Mouse (Mus musculus) midbrain, embryonic 12.5 days (tissue): Measurements from ENCODE around the gene Gm20388. TPM values are rescaled to one million over a fixed set of nuclear protein-coding genes. Genes with fewer than 3 reads are reported as not detected.

ENCODE experiments used
- ATAC-seq: fragments of 200-750 bp; cut with Nextera tagmentation; 2 replicates; pipeline ENCODE4 v1.8.0; 2017; ENCODE audit warnings: low read depth, moderate TSS enrichment, moderate library complexity; ENCODE audit not compliant: low FRiP score
- H3K27ac ChIP-seq: fragments of 300-500 bp; sonication (generic); replicated peaks from 2 replicates; pipeline ENCODE4 v1.5.1; 2016; ENCODE audit warnings: mild to moderate bottlenecking
- H3K27me3 ChIP-seq: fragments of 300-500 bp; sonication (generic); 2 replicates; pipeline ENCODE4 v1.6.1; 2016; ENCODE audit warnings: mild to moderate bottlenecking
- H3K36me3 ChIP-seq: fragments of 300-500 bp; sonication (generic); 2 replicates; pipeline ENCODE4 v1.6.1; 2016
- H3K4me1 ChIP-seq: fragments of 300-500 bp; sonication (generic); 2 replicates; pipeline ENCODE4 v1.6.1; 2016
- H3K4me2 ChIP-seq: fragments of 300-500 bp; sonication (generic); replicated peaks from 2 replicates; pipeline ENCODE4 v1.6.1; 2016; ENCODE audit warnings: mild to moderate bottlenecking, moderate library complexity
- H3K4me3 ChIP-seq: fragments of 300-500 bp; sonication (generic); 2 replicates; pipeline ENCODE4 v1.5.1; 2016; ENCODE audit warnings: mild to moderate bottlenecking
- H3K9ac ChIP-seq: fragments of 300-500 bp; sonication (generic); replicated peaks from 2 replicates; pipeline ENCODE4 v1.6.1; 2016; ENCODE audit warnings: mild to moderate bottlenecking, moderate library complexity
- H3K9me3 ChIP-seq: fragments of 300-500 bp; sonication (generic); 2 replicates; pipeline ENCODE4 v1.6.1; 2016; ENCODE audit warnings: mild to moderate bottlenecking
- WGBS: fragments of 180-500 bp; shearing (Covaris S2); methylation state at CpG from one replicate; pipeline ENCODE4 v1.1.7; 2016; 5-methylcytosine and 5-hydroxymethylcytosine counted together
- polyA plus RNA-seq: library from polyadenylated mRNA; unstranded; fragments of >200 nt; fragmentation: Nextera tagmentation; extraction: Ambion mirVana; gene quantifications from 2 replicates; pipeline ENCODE4 v1.2.1, GENCODE M21; 2016

Gm20388 gene
- polyA plus RNA-seq, 1 experiment from 2014 or later, result not detected

- WGBS, result 68% methylated on average over 19 of the region's 19 CpGs
- no peak overlapping the region; the same call in 1 of the 2 replicates for H3K9ac ChIP-seq
- H3K4me2 ChIP-seq, result no peak overlapping the region
- no peak for ATAC-seq
- H3K27me3 ChIP-seq, result peaks cover 19% of the 10 kb centered on the region
- H3K4me3 ChIP-seq, result no peak overlapping the region
- peaks cover 40% of the 10 kb centered on the region for H3K4me1 ChIP-seq
- 0 out of 2 replicates have a peak overlapping the region, but pooled peaks have one; percentile 17 for H3K27ac ChIP-seq
- H3K36me3 ChIP-seq, result no peaks in the 10 kb centered on the region
- no peaks in the 10 kb centered on the region for H3K9me3 ChIP-seq
Measured at GRCm38 (mm10) chr8:122735542-122736473, 2825.2 kb downstream of the Gm20388 start.

- Histone ChIP-seq H3K9me3 (no peaks in the 10 kb centered on the region), H3K27me3 (peaks cover 23% of the 10 kb centered on the region), H3K4me2 (no peak overlapping the region), H3K9ac (no peak overlapping the region), H3K4me1 (peaks cover 43% of the 10 kb centered on the region), H3K36me3 (no peaks in the 10 kb centered on the region), H3K4me3 (no peak overlapping the region), H3K27ac (no peak overlapping the region)
- WGBS, result 90% methylated on average over 11 of the region's 11 CpGs
- no peak for ATAC-seq
Measured at GRCm38 (mm10) chr8:122736623-122737022, 2826.0 kb downstream of the Gm20388 start.

GRCm38 (mm10) chr8:122737071-122737470, 2826.4 kb downstream of the Gm20388 start:
- no peaks in the 10 kb centered on the region for H3K9me3 ChIP-seq
- ATAC-seq, result no peak
- no peaks in the 10 kb centered on the region for H3K36me3 ChIP-seq
- 41% methylated on average over 4 of the region's 4 CpGs for WGBS
- H3K27me3 ChIP-seq, result peaks cover 18% of the 10 kb centered on the region
- H3K9ac ChIP-seq, result no peak overlapping the region
- peaks cover 47% of the 10 kb centered on the region for H3K4me1 ChIP-seq
- H3K4me3 ChIP-seq, result no peak overlapping the region
- H3K27ac ChIP-seq, result no peak overlapping the region
- H3K4me2 ChIP-seq, result no peak overlapping the region

DNA sequence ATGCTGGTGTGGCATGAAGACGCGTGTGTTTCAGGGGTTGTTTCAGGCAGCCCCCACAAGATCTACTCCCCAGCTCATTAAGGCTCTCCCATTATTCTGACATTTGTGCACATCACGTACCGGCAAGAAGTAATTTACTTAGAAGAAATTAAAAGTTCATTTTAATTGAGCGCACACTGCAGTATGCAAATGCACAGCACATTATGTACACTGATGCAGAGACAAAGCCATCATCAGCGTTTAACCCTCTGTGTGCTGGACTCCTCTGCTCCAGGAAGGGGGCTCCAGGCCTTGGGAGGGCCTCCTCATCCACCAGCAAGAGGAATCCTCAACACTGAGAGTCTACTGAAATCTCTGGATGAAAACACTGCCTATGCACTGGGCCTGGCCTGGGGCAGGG, 2827.2 kb downstream of the Gm20388 start:
- Histone ChIP-seq H3K4me1 (peaks cover 55% of the 10 kb centered on the region), H3K36me3 (no peaks in the 10 kb centered on the region), H3K4me2 (no peak overlapping the region), H3K27ac (0 out of 2 replicates have a peak overlapping the region, but pooled peaks have one; percentile 1), H3K4me3 (no peak overlapping the region), H3K27me3 (peaks cover 18% of the 10 kb centered on the region), H3K9me3 (no peaks in the 10 kb centered on the region), H3K9ac (no peak overlapping the region)
- no peak for ATAC-seq
- 74% methylated on average over 6 of the region's 6 CpGs for WGBS

DNA sequence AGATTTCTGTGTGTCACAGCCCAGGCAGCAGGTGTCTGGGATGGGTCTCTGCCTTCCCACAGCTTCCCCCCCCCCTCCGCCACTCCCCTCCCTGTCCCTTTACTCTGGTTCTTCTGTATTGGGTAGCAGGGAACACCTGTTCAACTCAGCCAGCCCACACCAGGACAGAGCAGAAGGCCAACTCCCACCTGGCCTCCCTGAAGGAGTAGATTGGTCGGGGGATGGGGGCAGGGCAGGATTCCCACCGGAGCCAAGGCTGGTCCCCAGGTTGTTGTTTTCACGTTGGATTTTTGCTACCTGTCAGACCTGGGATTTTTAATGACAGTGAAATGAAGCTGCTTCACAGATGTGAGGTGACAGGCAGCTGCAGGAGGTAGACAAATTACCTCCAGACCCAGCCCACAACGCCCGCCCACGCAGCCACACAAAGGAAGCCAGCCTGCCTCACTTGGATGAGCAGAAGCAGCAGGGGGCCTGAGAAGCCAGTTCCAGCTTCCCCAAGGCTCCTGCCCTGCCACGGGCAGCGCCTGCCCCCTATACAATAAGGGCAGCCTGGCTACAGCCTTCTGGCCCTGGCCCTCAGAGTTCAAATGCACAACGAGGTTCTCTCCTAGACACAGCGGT, 2828.6 kb downstream of the Gm20388 start:
- no peak overlapping the region for H3K4me3 ChIP-seq
- no peak for ATAC-seq
- no peak overlapping the region for H3K27ac ChIP-seq
- no peak overlapping the region for H3K9ac ChIP-seq
- H3K9me3 ChIP-seq, result no peaks in the 10 kb centered on the region
- 17% methylated on average over 11 of the region's 11 CpGs for WGBS
- peaks cover 66% of the 10 kb centered on the region for H3K4me1 ChIP-seq
- H3K27me3 ChIP-seq, result peaks cover 20% of the 10 kb centered on the region
- H3K36me3 ChIP-seq, result no peaks in the 10 kb centered on the region
- H3K4me2 ChIP-seq, result no peak overlapping the region

DNA sequence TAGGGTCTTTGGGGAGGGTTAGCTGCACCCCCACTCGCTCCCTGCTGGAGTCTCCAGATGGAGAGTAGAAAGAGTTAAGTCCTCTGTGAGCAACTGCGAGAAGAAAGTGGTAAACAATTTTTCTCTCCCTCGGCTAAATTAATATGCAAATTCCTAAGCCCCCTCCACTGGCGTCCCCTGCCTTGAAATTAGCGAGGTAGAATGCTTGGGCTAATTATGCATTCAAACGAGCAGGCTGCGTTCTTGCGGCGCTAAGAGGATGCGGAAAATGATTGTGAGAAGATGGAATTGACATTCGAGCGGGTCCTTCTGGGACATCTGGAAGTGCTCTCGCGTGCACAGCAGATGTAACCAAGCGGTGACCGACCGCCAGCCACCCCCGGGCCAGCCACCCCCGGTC, 2831.8 kb downstream of the Gm20388 start:
- Histone ChIP-seq H3K9me3 (no peaks in the 10 kb centered on the region), H3K36me3 (no peaks in the 10 kb centered on the region), H3K9ac (no peak overlapping the region), H3K4me1 (peaks cover 82% of the 10 kb centered on the region), H3K27ac (peak overlapping the region; percentile 75), H3K4me3 (no peak overlapping the region), H3K27me3 (peaks cover 20% of the 10 kb centered on the region), H3K4me2 (peak overlapping the region; percentile 22)
- 12% methylated on average over 19 of the region's 19 CpGs for WGBS
- no peak for ATAC-seq

- no peak overlapping the region for H3K4me3 ChIP-seq
- peak overlapping the region; percentile 36 for H3K4me2 ChIP-seq
- no peak overlapping the region for H3K9ac ChIP-seq
- no peaks in the 10 kb centered on the region for H3K36me3 ChIP-seq
- 24% methylated on average over 17 of the region's 17 CpGs for WGBS
- H3K27me3 ChIP-seq, result peaks cover 14% of the 10 kb centered on the region
- H3K9me3 ChIP-seq, result no peaks in the 10 kb centered on the region
- peaks cover 75% of the 10 kb centered on the region for H3K4me1 ChIP-seq
- ATAC-seq, result peak; percentile 45
- peak overlapping the region; percentile 96 for H3K27ac ChIP-seq
Measured at GRCm38 (mm10) chr8:122745022-122745749, 2834.5 kb downstream of the Gm20388 start.

DNA sequence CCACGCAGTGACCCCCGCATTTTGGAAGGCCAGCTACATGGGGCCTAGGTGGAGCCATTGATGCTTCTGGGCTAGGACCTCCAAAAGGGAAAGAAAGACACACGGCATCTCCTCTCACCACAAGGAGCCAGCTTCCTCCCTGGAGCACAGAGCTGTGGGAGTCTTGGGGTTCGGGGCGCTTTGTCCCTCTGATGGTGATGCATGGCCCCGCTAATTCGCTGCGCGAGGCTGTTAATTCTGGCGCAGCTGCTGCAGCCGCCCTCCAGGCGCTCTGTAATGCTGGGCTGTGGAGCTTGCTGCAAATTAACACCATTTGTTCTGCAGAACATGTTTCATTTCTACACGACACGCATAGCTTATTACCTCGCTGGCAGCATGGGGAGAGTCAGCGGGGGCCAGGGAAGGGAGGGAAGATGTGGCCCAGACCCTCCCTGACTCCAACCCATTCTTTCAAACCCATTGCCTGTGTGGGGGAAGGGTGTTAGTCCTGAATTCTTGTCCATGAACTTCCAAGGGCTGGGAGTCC, 2835.2 kb downstream of the Gm20388 start:
- peak overlapping the region; percentile 96 for H3K27ac ChIP-seq
- no peak overlapping the region for H3K4me3 ChIP-seq
- no peak overlapping the region for H3K9ac ChIP-seq
- peaks cover 75% of the 10 kb centered on the region for H3K4me1 ChIP-seq
- ATAC-seq, result peak; percentile 71
- peak overlapping the region; percentile 36 for H3K4me2 ChIP-seq
- H3K27me3 ChIP-seq, result peaks cover 10% of the 10 kb centered on the region; the same call in 1 of the 2 replicates
- no peaks in the 10 kb centered on the region for H3K36me3 ChIP-seq
- no peaks in the 10 kb centered on the region for H3K9me3 ChIP-seq
- WGBS, result 13% methylated on average over 16 of the region's 16 CpGs

DNA sequence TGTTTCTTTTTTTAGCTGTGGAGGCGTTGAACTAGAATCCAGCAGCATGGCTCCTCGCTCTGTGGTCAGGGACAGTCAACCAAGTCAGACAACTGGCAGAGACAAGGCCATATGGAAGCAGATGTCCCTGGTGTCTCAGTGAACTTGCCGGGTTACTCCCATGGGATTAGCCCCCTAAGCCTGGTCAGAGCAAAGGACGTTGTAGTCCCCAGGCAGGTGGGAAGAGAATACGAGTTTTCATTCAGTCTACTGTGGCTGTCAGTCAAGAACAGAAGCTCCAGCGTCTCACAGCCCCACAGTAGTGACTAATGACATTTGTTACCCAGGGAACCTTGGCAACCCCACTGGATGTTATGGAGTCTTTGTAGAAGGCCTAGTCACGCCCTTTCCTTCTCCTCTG, 2835.8 kb downstream of the Gm20388 start:
- H3K4me1 ChIP-seq, result peaks cover 75% of the 10 kb centered on the region
- no peaks in the 10 kb centered on the region for H3K9me3 ChIP-seq
- no peaks in the 10 kb centered on the region for H3K36me3 ChIP-seq
- no peak overlapping the region for H3K9ac ChIP-seq
- no peak overlapping the region for H3K4me3 ChIP-seq
- H3K4me2 ChIP-seq, result peak overlapping the region; percentile 36; the same call in 1 of the 2 replicates
- peaks cover 9% of the 10 kb centered on the region; the same call in 1 of the 2 replicates for H3K27me3 ChIP-seq
- H3K27ac ChIP-seq, result peak overlapping the region; percentile 96
- ATAC-seq, result no peak
- 43% methylated on average over 7 of the region's 7 CpGs for WGBS

GRCm38 (mm10) chr8:122747825-122748224, 2837.2 kb downstream of the Gm20388 start:
- Histone ChIP-seq H3K36me3 (no peaks in the 10 kb centered on the region), H3K27me3 (peaks cover 18% of the 10 kb centered on the region; the same call in 1 of the 2 replicates), H3K4me3 (no peak overlapping the region)

DNA sequence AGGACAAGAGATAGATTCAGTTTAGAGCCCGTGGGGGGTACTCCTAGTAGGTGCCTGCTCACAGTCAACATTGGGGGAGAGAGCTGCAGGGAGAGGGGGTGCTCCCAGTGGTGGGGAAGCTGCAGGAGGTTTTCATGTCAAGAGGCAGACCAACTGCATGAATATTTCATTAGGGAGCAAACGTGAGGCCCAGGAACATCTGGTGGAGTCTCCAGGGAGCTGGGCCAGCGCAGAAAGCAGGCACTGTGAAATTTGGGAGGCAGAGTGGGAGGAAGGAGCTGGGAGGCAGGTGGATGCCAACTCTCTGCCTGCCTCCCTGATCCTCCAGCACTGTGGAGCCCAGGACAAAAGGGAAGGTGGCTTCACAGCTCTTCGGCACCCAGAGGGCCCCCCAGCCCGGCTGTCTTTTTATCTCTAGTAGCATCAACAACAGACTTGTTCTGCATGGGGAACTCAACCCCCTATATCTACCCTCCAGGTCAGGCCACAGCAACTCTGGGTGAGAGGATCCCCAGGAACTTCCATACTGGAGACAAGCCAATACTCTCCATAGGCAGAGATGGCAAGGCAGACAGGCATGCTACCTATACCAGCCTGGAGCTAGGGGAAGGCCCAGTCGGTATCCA, 2838.8 kb downstream of the Gm20388 start:
- WGBS, result 52% methylated on average over 6 of the region's 6 CpGs
- Histone ChIP-seq H3K4me3 (no peak overlapping the region), H3K36me3 (no peaks in the 10 kb centered on the region), H3K27me3 (peaks cover 12% of the 10 kb centered on the region; the same call in 1 of the 2 replicates), H3K4me1 (peaks cover 47% of the 10 kb centered on the region), H3K9me3 (no peaks in the 10 kb centered on the region), H3K27ac (peak overlapping the region; percentile 46), H3K4me2 (no peak overlapping the region), H3K9ac (no peak overlapping the region)
- ATAC-seq, result no peak

More at GRCm38 (mm10) chr8:122747825-122748224, 2837.2 kb downstream of the Gm20388 start:
- WGBS, result 100% methylated on average over 1 of the region's 1 CpGs
- Histone ChIP-seq H3K9ac (no peak overlapping the region), H3K4me2 (no peak overlapping the region), H3K4me1 (peaks cover 63% of the 10 kb centered on the region), H3K27ac (no peak overlapping the region), H3K9me3 (no peaks in the 10 kb centered on the region)
- no peak for ATAC-seq
